Mouse (Mus musculus) C2C12 (cell line): ENCODE results near the gene Ldb3. TPM values are rescaled to one million over a fixed set of nuclear protein-coding genes. Genes with fewer than 3 reads are reported as not detected.

Experiments used
- H3K27me3 ChIP-seq: one replicate; pipeline ENCODE4 v1.6.1; 2011; ENCODE audit not compliant: control insufficient read depth, insufficient read depth, insufficient read length
- H3K36me3 ChIP-seq: one replicate; pipeline ENCODE4 v1.6.1; 2011; ENCODE audit not compliant: control insufficient read depth, insufficient read depth
- H3K4me3 ChIP-seq: one replicate; pipeline ENCODE4 v1.5.1; 2011; ENCODE audit warnings: mild to moderate bottlenecking, control low read depth; ENCODE audit not compliant: poor library complexity, insufficient read depth, severe bottlenecking
- H3K79me2 ChIP-seq: one replicate; pipeline ENCODE4 v1.6.1; 2011; ENCODE audit not compliant: control insufficient read depth, insufficient read depth
- H3K79me3 ChIP-seq: one replicate; pipeline ENCODE4 v1.6.1; 2011; ENCODE audit warnings: low read depth, control low read depth
- H3ac ChIP-seq: one replicate; pipeline ENCODE3; 2011; ENCODE audit warnings: low read depth; ENCODE audit not compliant: control insufficient read depth, insufficient read length
- CEBPB ChIP-seq: IDR thresholded peaks from one replicate; pipeline ENCODE4 v1.6.1; 2011; ENCODE audit warnings: low read depth, mild to moderate bottlenecking, control low read depth, moderate library complexity
- CTCF ChIP-seq: IDR thresholded peaks from one replicate; pipeline ENCODE4 v1.5.1; 2011; ENCODE audit not compliant: control insufficient read depth, insufficient read depth, insufficient read length
- FOSL1 ChIP-seq: IDR thresholded peaks from one replicate; pipeline ENCODE4 v1.8.0; 2011; ENCODE audit warnings: mild to moderate bottlenecking, low read length; ENCODE audit not compliant: poor library complexity, insufficient read depth, severe bottlenecking
- MAX ChIP-seq: IDR thresholded peaks from one replicate; pipeline ENCODE4 v1.6.1; 2011; ENCODE audit warnings: mild to moderate bottlenecking, control low read depth
- MYOD1 ChIP-seq: IDR thresholded peaks from one replicate; pipeline ENCODE4 v1.6.1; 2011; ENCODE audit warnings: low read depth; ENCODE audit not compliant: control insufficient read depth, insufficient read length
- MYOG ChIP-seq: IDR thresholded peaks from one replicate; pipeline ENCODE4 v1.6.1; 2011; ENCODE audit not compliant: control insufficient read depth, insufficient read length; ENCODE audit errors: extremely low read depth
- USF1 ChIP-seq: IDR thresholded peaks from one replicate; pipeline ENCODE4 v1.6.1; 2011; ENCODE audit warnings: low read depth, mild to moderate bottlenecking, control low read depth, moderate library complexity
- polyA plus RNA-seq: library from polyadenylated mRNA; unstranded; fragments of >200 nt; fragmentation: generic; extraction: Trizol; gene quantifications from one replicate; pipeline ENCODE4 v1.2.1, GENCODE M21; 2012; ENCODE audit warnings: missing spikeins

Ldb3 gene
- polyA plus RNA-seq, 1 experiment, result 4.0 TPM

- H3K4me3 ChIP-seq, result no peak overlapping the region
Measured at GRCm38 (mm10) chr14:34569534-34570194, 18.8 kb downstream of the Ldb3 start.

DNA sequence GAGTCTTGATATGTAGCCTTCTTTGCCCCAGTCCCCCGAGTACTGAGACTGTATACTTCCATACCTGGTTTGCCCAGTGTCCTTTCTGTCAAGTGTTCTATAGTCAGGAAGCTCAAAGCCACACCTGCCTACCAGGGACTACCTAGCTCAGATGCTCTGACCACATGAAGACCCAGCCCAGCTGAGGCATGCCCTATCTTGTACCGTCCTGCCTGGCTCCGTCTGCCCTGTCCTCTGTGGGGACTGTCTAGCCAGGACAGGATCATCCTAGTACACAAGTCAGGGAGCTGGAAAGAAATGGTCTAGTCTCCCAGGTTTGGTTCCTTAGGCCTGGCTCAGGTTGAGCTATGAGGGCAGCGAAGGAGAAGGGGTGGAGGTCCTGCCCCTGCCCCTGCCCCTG, 19.9 kb downstream of the Ldb3 start:
- Histone ChIP-seq H3K79me2 (no peaks in the 10 kb centered on the region), H3K4me3 (no peak overlapping the region), H3K27me3 (no peaks in the 10 kb centered on the region), H3K36me3 (no peaks in the 10 kb centered on the region), H3ac (no peak overlapping the region), H3K79me3 (no peaks in the 10 kb centered on the region)
- no peak for TF ChIP-seq MYOD1
- TF ChIP-seq MYOG, result no peak
- TF ChIP-seq CTCF, result no peak
- TF ChIP-seq USF1, result no peak
- no peak for TF ChIP-seq CEBPB
- TF ChIP-seq MAX, result no peak
- no peak for TF ChIP-seq FOSL1

More at GRCm38 (mm10) chr14:34569534-34570194, 18.8 kb downstream of the Ldb3 start:
- TF ChIP-seq MAX, result no peak
- TF ChIP-seq CEBPB, result no peak
- no peak for TF ChIP-seq CTCF
- no peak for TF ChIP-seq USF1
- no peak for TF ChIP-seq MYOD1
- no peak overlapping the region for H3ac ChIP-seq
- no peaks in the 10 kb centered on the region for H3K79me3 ChIP-seq
- H3K79me2 ChIP-seq, result no peaks in the 10 kb centered on the region
- H3K36me3 ChIP-seq, result no peaks in the 10 kb centered on the region
- H3K27me3 ChIP-seq, result no peaks in the 10 kb centered on the region

- TF ChIP-seq MYOD1 (no peak), CEBPB (no peak), CTCF (no peak), MYOG (no peak), USF1 (no peak), MAX (no peak), FOSL1 (no peak)
- H3K36me3 ChIP-seq, result no peaks in the 10 kb centered on the region
- H3K4me3 ChIP-seq, result no peak overlapping the region
- no peaks in the 10 kb centered on the region for H3K79me2 ChIP-seq
- no peak overlapping the region for H3ac ChIP-seq
- H3K27me3 ChIP-seq, result no peaks in the 10 kb centered on the region
- H3K79me3 ChIP-seq, result no peaks in the 10 kb centered on the region
Measured at GRCm38 (mm10) chr14:34567697-34568096, 20.8 kb downstream of the Ldb3 start.

GRCm38 (mm10) chr14:34566530-34566929, 22.0 kb downstream of the Ldb3 start:
- H3K4me3 ChIP-seq, result no peak overlapping the region
- no peaks in the 10 kb centered on the region for H3K79me2 ChIP-seq
- H3ac ChIP-seq, result no peak overlapping the region
- no peaks in the 10 kb centered on the region for H3K36me3 ChIP-seq
- TF ChIP-seq CEBPB, result no peak
- H3K79me3 ChIP-seq, result no peaks in the 10 kb centered on the region
- no peaks in the 10 kb centered on the region for H3K27me3 ChIP-seq

GRCm38 (mm10) chr14:34565711-34566110, 22.8 kb downstream of the Ldb3 start:
- Histone ChIP-seq H3K79me2 (no peaks in the 10 kb centered on the region), H3K36me3 (no peaks in the 10 kb centered on the region), H3K79me3 (no peaks in the 10 kb centered on the region), H3ac (no peak overlapping the region), H3K4me3 (no peak overlapping the region), H3K27me3 (no peaks in the 10 kb centered on the region)
- no peak for TF ChIP-seq MYOD1

GRCm38 (mm10) chr14:34564646-34565045, 23.8 kb downstream of the Ldb3 start:
- Histone ChIP-seq H3K79me2 (no peaks in the 10 kb centered on the region), H3K79me3 (no peaks in the 10 kb centered on the region), H3ac (no peak overlapping the region), H3K27me3 (no peaks in the 10 kb centered on the region), H3K36me3 (peaks cover 2% of the 10 kb centered on the region), H3K4me3 (no peak overlapping the region)
- no peak for TF ChIP-seq USF1
- TF ChIP-seq FOSL1, result no peak
- TF ChIP-seq CEBPB, result no peak
- TF ChIP-seq MYOG, result no peak
- no peak for TF ChIP-seq MYOD1
- no peak for TF ChIP-seq MAX
